Mouse (Mus musculus) layer of hippocampus, adult 2 months (tissue): ENCODE measurements around the gene Ddx6. TPM values are rescaled to one million over a fixed set of nuclear protein-coding genes. Genes with fewer than 3 reads are reported as not detected.

Source experiments
- DNase-seq, 2 experiments: peaks; one replicate each; pipeline ENCODE4 v3.0.0; 2022; ENCODE audit warnings: low spot score in 2 of 2
- H3K27ac ChIP-seq: fragments of 200-600 bp; 2 replicates; pipeline ENCODE4 v1.8.1; 2022
- H3K4me3 ChIP-seq: fragments of 200-600 bp; 2 replicates; pipeline ENCODE4 v1.8.1; 2022; ENCODE audit warnings: mild to moderate bottlenecking
- CTCF ChIP-seq: fragments of 200-600 bp; conservative IDR thresholded peaks from 2 replicates; pipeline ENCODE4 v1.8.1; 2022; ENCODE audit warnings: antibody characterized with exemption, mild to moderate bottlenecking, moderate library complexity
- total RNA-seq, 2 experiments: library from RNA; stranded (reverse); gene quantifications; 2 replicates each; pipeline ENCODE4 v1.2.3; 2021

Gene Ddx6
- total RNA-seq, 2 experiments from 2014 or later: 132 to 135 TPM

- DNase-seq: no peak
- no peak for TF ChIP-seq CTCF
- Histone ChIP-seq H3K4me3 (no peak overlapping the region), H3K27ac (no peak overlapping the region)
Observed at GRCm38 (mm10) chr9:44653896-44654295, 49.2 kb downstream of the Ddx6 start.

GRCm38 (mm10) chr9:44655098-44656066 lies 50.7 kb downstream of the Ddx6 start:
- Histone ChIP-seq H3K4me3 (peak overlapping the region; percentile 50), H3K27ac (no peak overlapping the region)
- peak; percentile 38 to 66 for DNase-seq
- peak; percentile 86 for TF ChIP-seq CTCF

GRCm38 (mm10) chr9:44663706-44664105 lies 59.0 kb downstream of the Ddx6 start:
- TF ChIP-seq CTCF: no peak
- H3K4me3 ChIP-seq: no peak overlapping the region
- no peak for DNase-seq
- no peak overlapping the region for H3K27ac ChIP-seq

GRCm38 (mm10) chr9:44671416-44671815 lies 66.7 kb downstream of the Ddx6 start:
- Histone ChIP-seq H3K4me3 (no peak overlapping the region), H3K27ac (no peak overlapping the region)
- TF ChIP-seq CTCF: no peak
- no peak for DNase-seq

- no peak overlapping the region for H3K27ac ChIP-seq
- no peak for TF ChIP-seq CTCF
- no peak overlapping the region for H3K4me3 ChIP-seq
- no peak for DNase-seq
Observed at GRCm38 (mm10) chr9:44672291-44672865, 67.7 kb downstream of the Ddx6 start.

- DNase-seq: no peak
- TF ChIP-seq CTCF: no peak
- no peak within 1 kb of the TSS for H3K27ac ChIP-seq
- no peak within 1 kb of the TSS for H3K4me3 ChIP-seq
Observed at GRCm38 (mm10) chr9:44673005-44673404, 68.3 kb downstream of the Ddx6 start, which contains the start of gene Treh. Treh (plus strand) TSS chr9:44673233.

- H3K4me3 ChIP-seq: no peak overlapping the region
- peak; percentile 65 for TF ChIP-seq CTCF
- DNase-seq: no peak
- H3K27ac ChIP-seq: no peak overlapping the region
Observed at GRCm38 (mm10) chr9:44678288-44678871, 73.7 kb downstream of the Ddx6 start.

GRCm38 (mm10) chr9:44679565-44679964 lies 74.9 kb downstream of the Ddx6 start:
- no peak overlapping the region for H3K4me3 ChIP-seq
- H3K27ac ChIP-seq: no peak overlapping the region
- no peak for TF ChIP-seq CTCF
- no peak for DNase-seq

- H3K4me3 ChIP-seq: no peak overlapping the region
- DNase-seq: no peak
- H3K27ac ChIP-seq: no peak overlapping the region
- TF ChIP-seq CTCF: no peak
Observed at GRCm38 (mm10) chr9:44683046-44683445, 78.4 kb downstream of the Ddx6 start.

GRCm38 (mm10) chr9:44685346-44686330 lies 80.9 kb downstream of the Ddx6 start:
- peak; percentile 99 for TF ChIP-seq CTCF
- H3K27ac ChIP-seq: peak overlapping the region; percentile 28; the same call in 1 of the 2 replicates
- H3K4me3 ChIP-seq: no peak overlapping the region
- DNase-seq: peak; percentile 42 to 77

GRCm38 (mm10) chr9:44686638-44687037 lies 81.9 kb downstream of the Ddx6 start:
- TF ChIP-seq CTCF: no peak
- no peak for DNase-seq
- H3K27ac ChIP-seq: peak overlapping the region; percentile 28; the same call in 1 of the 2 replicates

GRCm38 (mm10) chr9:44688013-44688412 lies 83.3 kb downstream of the Ddx6 start:
- no peak for DNase-seq
- TF ChIP-seq CTCF: no peak

More at GRCm38 (mm10) chr9:44686638-44687037, 81.9 kb downstream of the Ddx6 start:
- no peak overlapping the region for H3K4me3 ChIP-seq

More at GRCm38 (mm10) chr9:44688013-44688412, 83.3 kb downstream of the Ddx6 start:
- Histone ChIP-seq H3K27ac (no peak overlapping the region), H3K4me3 (no peak overlapping the region)

Other genes with a start within 250 kb of the Ddx6 start
- 10 to 100 TPM; 54.7 to 55.7 TPM for gene Vps11, start 243.2 kb upstream of the Ddx6 start, total RNA-seq
- gene Hyou1, start 225.4 kb upstream of the Ddx6 start, total RNA-seq: 100 to 1,000 TPM; 113 to 127 TPM
- 10 to 100 TPM; 29.5 to 30.2 TPM for gene Slc37a4, start 208.0 kb upstream of the Ddx6 start, total RNA-seq
- 100 to 1,000 TPM; 710 to 726 TPM for gene Rps25, start 197.8 kb upstream of the Ddx6 start, total RNA-seq
- gene Trappc4, start 197.3 kb upstream of the Ddx6 start, total RNA-seq: 10 to 100 TPM; 63.9 to 75.2 TPM
- 10 to 100 TPM; 21.5 to 25.7 TPM for gene Ccdc84, start 186.3 kb upstream of the Ddx6 start, total RNA-seq
- not detected for gene Foxr1, start 163.8 kb upstream of the Ddx6 start, total RNA-seq
- gene Upk2, start 149.9 kb upstream of the Ddx6 start, total RNA-seq: not detected
- gene Bcl9l, start 122.1 kb upstream of the Ddx6 start, total RNA-seq: 10 to 100 TPM; 68.4 to 76.9 TPM
- not detected for gene Cxcr5, start 43.0 kb upstream of the Ddx6 start, total RNA-seq
- under 1 TPM in 1 of 2 experiments, not detected in 1; 0.18 TPM for gene Treh, start 68.3 kb downstream of the Ddx6 start, total RNA-seq
- 10 to 100 TPM; 71.8 to 86.4 TPM for gene Phldb1, start 130.3 kb downstream of the Ddx6 start, total RNA-seq
- gene Arcn1, start 163.0 kb downstream of the Ddx6 start, total RNA-seq: 100 to 1,000 TPM in 1 of 2 experiments, 10 to 100 TPM in 1; 100.0 to 103 TPM
- 10 to 100 TPM; 73.9 to 84.9 TPM for gene Ift46, start 163.0 kb downstream of the Ddx6 start, total RNA-seq
- 10 to 100 TPM; 50.0 to 50.3 TPM for gene Tmem25, start 194.4 kb downstream of the Ddx6 start, total RNA-seq
- 1 to 10 TPM; 1.1 to 1.7 TPM for gene Ttc36, start 198.2 kb downstream of the Ddx6 start, total RNA-seq